Mouse (Mus musculus): ENCODE measurements around the gene Apob.

DNA sequence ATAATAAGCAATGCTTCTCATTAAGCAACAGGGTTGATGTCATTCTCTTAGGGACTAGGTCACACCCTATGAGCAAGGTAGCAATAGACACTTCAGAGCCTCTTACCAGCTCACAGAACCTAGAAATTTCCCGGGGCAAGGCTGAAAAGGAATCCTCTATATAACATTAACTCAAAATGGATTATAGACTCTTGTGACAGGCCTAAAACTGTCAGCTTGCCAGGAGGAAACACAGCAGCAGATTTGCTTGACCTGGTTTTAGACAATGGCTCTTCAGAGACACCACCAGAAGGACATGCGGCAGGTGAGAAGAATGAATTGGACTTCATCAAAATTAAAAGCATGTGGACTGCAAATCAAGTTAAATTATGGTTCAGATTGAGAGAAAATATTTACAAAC is 7.1 kb upstream of the Apob start:
- TF ChIP-seq CTCF (IDR thresholded peaks at IDR 0.05; ENCODE audit: insufficient read depth, low read length) (no peak), POLR2A (IDR thresholded peaks at IDR 0.05; ENCODE audit: borderline replicate concordance, extremely low read depth, low read depth, low read length) (no peak)

All from lung, adult 2 months (tissue).